Mouse (Mus musculus) skeletal muscle tissue, adult 2 months (tissue): Measurements from ENCODE around the gene Exosc1.

Experiments
- DNase-seq: peaks from one replicate; pipeline ENCODE4 v3.0.0-alpha.2; 2012; ENCODE audit warnings: low read depth, low spot score

Gene Exosc1

GRCm38 (mm10) chr19:41913774-41914591 lies 19.2 kb downstream of the Exosc1 start:
- DNase-seq: no peak

- no peak for DNase-seq
These were observed 20.8 kb downstream of the Exosc1 start for GRCm38 (mm10) chr19:41912121-41913080.

DNA sequence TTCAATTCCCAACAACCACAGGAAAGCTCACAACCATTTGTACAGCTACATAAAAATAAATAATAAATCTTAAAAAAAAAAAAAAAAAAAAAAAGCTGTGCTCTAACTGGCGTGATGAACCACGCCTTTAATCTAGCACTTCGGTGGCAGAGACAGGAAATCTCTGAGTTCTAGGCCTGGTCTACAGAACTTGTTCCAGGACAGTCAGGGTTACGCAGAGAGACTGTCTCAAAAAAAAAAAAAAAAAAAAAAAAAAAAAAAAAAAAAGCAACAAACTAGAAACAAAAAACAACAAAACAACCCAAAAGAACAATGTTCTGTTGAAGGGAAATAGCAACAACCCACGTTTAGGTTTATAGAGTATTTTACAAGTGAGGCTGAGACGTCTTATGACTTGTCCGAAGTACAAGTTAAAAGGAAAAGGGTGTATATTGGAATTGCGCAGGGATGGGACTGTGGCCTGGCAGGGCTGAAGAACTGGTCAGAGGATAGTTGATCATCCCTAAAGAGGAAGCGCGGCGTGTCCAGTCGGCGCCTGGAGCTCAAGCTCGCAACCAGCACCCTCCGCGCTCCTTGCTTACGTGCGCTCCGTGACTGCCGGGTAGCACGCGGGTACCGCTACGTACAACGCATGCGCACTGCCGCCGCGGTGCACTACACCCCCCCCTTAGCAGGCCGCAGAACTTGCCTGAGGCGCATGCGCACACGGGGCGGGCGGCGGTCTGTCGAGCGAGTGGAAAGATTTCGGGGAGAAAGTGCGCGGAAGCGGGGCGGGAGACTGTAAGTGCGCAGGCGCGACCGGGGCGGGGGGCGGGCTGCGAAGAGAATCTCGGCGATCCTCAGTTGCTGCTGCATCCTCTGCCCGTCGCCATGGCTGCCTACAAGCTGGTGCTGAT lies 21.8 kb downstream of the Exosc1 start, which contains the start of gene Pgam1:
TSS of gene Pgam1 (plus strand) at position 746 of the 896 bp plus-strand sequence.
- DNase-seq: peak; percentile 100

DNA sequence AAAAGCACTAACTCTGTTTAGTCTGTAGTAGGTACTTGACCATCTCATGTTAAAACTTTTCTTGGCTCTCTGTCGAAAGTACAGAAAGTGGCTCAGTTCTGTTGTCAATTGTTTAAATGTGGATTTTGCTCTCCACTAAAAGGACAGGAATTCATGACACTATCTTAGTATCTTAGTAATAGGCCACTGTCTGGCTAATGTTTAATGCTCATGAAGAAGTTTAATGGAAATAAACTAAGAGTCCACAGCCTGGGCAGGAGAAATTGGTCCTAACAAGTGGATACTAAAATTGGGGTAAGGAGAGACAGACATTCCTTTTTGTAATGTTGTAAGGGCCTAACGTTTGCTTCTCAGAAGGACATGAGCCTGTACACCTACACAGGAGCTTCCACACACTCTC lies 22.8 kb downstream of the Exosc1 start:
- no peak for DNase-seq

GRCm38 (mm10) chr19:41908736-41909135 lies 24.5 kb downstream of the Exosc1 start:
- DNase-seq: no peak

DNA sequence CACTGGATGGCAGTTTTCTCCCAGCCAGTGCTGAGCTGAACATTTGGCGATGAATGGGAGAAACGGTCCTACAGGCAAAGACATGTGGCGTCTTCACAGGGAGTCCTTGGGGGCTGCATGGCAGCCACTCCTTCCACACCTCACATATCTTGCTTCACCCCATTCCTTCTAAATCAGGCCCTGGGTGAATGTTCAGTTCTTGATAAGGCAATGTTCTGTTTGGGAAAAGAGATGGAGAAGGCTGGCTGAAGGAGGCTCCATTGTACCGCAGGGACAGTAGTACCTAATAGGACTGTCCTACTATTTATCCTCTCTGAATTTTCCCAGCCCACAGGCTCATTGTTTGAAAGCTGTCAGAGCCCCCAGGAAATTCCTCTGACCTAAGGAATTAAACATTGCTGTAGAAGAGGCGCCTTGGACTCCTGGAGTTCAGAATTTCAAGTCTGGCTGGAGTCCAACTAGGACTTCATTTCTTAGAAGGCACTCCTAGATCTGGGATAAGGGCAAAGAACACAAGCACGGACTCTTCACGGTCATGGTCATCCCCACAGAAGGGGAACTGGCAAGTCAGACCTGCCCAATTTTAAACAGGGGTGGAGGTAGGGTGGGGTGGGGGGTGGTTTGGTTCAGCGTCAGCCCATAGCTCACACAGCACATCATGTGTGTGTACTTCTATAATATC lies 26.0 kb downstream of the Exosc1 start:
- no peak for DNase-seq

DNA sequence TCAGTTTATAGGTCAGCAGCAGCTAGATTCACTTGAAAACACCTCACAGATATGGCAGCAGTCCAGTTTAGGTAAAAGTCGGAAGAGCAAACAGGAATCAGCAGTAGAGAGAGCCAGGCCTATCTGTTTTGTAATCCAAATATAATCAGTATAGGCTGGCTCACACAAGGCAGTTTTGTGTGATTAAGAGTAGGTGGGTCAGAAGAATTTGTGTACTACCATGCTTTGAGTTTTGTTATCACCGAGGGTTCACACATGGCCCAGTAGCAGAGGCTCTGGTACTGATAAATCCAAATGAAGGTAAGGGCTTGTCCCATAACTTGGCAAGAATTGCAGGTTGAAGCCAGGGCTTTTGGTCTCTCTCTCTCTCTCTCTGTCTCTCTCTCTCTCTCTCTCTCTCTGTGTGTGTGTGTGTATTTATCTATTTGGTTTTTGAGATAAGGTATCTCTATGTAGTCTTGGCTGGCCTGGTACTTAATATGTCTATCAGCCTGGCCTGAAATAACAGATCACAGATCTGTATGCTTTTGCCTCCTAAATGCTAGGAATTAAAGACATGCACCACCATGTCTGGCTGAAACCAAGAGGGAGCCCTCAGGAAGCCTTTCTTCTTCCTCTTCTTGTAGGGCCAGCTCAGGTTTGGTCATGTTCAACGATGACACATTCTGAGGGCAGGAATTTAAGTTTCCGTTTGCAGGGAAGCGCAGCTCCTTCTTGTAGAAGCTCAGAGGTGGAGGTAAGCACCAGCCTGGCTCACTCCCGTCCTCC lies 26.7 kb downstream of the Exosc1 start:
- no peak for DNase-seq

- no peak for DNase-seq
These were observed 28.0 kb downstream of the Exosc1 start for GRCm38 (mm10) chr19:41905246-41905645.

DNA sequence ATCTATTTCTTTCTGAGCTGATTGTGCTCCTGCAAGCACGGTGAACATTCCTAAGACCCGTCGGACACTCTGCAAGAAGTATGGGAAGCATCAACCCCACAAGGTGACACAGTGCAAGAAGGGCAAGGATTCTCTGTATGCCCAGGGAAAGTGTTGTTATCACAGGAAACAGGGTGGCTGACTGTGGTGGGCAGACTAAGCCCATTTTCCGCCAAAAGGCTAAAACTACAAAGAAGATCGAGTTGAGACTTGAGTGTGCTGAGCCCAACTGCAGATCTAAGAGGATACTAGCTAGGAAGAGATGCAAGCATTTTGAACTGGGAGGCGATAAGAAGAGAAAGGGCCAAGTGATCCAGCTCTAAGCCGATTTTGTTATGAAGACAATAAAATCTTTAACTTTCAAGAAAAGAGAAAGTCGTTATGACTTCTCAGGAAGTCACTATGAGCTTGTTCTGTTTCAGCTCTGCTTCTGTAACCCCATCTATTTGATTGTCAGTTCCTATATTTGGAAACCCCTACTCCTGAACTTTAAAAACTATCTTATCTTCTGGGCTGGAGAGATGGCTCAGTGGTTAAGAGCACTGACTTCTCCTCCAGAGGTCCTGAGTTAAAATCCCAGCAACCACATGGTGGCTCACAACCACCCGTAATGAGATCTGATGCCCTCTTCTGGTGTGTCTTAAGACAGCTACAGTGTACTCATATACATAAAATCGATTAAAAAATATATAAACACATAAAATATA lies 30.2 kb downstream of the Exosc1 start:
- no peak for DNase-seq

- DNase-seq: no peak
These were observed 31.5 kb downstream of the Exosc1 start for GRCm38 (mm10) chr19:41901696-41902095.

- DNase-seq: no peak
These were observed 32.6 kb downstream of the Exosc1 start for GRCm38 (mm10) chr19:41900495-41901090.

- DNase-seq: no peak
These were observed 34.4 kb downstream of the Exosc1 start for GRCm38 (mm10) chr19:41898860-41899259.

DNA sequence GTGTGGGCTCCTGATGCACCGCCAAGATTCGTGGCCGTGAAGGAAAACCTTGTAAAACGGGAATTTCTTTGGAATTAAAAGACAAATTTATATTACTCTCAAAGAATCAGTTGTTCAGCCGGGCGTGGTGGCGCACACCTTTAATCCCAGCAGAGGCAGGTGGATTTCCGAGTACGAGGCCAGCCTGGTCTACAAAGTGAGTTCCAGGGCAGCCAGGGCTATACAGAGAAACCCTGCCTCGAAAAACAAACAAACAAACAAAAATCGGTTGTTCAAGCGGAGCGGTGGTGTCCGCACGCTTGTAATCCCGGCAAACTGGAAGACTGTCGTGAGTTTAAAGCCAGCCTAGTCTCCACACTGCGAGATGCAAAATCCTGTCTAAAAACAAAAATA lies 36.9 kb downstream of the Exosc1 start:
- DNase-seq: no peak

DNA sequence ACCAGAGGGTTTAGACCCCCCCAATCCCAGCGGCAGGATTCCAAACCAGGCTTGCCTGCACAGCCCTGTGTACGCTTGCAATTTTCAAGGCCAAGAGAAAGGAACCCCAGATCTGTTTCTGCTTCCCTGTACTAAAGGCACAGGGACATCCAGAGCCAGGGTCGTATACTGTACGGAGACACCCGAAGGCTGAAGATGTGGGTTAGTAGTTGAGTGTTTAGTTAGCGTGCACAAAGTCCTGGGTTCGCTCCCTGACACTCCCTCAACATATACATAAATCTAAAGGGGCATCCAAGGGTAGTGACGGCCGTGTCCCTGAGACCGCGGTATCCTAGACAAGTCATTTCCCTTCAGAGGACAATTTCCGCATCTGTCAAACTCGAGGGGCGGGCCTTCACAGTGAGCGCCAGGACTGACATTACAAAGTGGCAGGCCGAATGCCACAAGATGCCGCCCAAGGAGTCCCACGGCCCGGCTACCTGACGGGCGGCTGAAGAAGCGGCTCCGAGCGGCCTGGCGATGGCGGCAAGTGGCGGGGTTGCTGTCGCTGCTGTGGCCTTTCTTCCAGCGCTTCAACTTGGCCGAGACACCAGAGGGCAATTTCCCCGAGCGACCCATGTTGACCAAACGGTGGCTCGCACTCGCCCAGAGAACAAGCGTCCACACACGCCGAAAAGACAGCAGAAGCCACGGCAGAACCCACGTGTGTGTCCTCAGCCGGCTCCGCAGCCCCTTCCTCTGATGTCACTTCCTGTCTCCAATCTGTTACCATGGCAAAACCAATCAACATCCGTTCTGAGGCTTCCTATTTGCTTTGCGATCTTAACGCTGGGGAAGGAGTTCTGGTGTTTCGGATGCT lies 37.5 kb downstream of the Exosc1 start, which contains the start of gene Rrp12:
TSS of gene Rrp12 (minus strand) at position 714 of the 859 bp plus-strand sequence.
- DNase-seq: peak; percentile 86

DNA sequence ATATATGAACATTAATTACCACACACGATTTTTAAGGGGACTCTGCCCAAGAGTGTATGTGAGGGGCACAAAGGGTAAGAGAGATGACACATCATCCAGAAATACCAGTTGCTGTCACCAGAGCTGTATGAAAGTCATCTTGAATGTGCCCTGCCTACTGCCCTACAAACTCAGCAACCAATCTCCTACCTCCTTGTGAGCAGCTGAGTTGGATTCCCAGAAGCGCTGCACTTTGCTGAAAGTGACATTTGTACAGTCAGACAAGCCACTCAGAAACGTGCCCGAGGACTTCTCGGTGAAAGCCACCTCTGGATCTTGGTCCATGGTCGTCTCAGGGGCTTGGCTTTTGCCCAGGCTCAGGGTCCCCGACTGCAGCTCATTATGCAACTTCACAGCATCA lies 38.3 kb downstream of the Exosc1 start:
- peak; percentile 74 for DNase-seq

- no peak for DNase-seq
These were observed 45.0 kb downstream of the Exosc1 start for GRCm38 (mm10) chr19:41888191-41888590.

- no peak for DNase-seq
These were observed 49.3 kb downstream of the Exosc1 start for GRCm38 (mm10) chr19:41883882-41884281.

- no peak for DNase-seq
These were observed 51.4 kb downstream of the Exosc1 start for GRCm38 (mm10) chr19:41881842-41882241.
